Mouse (Mus musculus) mouse trophoblast stem cell (cell line): ENCODE data around the gene Gm20517.

Experiments
- in situ Hi-C, 2 experiments: fragments of 300-500 bp; cut with MseI, MboI; formaldehyde crosslinking; loops; 2 replicates in 1 of 2; 3 replicates in 1 of 2; pipeline ENCODE4 v1.15.1; 2025

The Gm20517 gene

DNA sequence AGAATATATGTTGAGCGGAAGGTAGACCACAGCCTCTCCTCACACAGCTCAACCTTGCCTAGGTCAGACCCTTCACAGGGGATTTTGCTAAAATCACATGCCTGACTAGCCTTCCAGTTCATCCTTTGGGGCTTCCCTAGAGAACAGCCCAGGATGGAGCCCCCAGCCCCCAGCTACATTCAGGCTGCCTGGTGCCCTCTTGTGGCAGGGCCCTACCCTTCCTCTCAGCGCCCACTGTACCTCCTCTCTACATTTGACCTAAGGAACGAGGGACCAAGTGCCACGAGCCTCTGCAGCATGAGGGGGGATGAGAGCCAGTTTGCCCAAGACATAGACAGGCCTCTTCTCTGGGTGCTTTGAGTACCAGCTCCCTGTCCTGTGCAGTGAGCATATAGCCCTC lies 93.3 kb downstream of the Gm20517 start:
- in situ Hi-C loops = no loop called here

DNA sequence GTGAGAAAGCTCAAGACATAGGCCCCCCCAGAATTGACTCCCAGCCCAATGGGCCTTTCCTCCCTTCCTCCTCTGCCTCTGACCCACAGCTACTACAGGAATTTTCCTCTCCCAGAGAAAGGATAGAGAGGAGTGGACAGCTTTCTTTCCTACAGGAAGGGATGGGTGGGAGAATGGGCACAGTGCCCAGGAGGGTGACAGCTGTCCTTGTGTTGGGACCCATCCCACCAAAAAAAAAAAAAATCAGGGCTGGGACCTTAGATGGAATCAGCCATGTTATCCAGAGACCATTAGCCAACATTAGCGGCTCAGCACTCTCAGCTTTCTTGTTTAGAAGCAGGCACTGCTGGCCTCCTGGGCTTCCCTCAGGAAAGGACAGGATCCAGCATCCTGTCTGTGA lies 94.8 kb downstream of the Gm20517 start:
- in situ Hi-C loops = no loop called here

DNA sequence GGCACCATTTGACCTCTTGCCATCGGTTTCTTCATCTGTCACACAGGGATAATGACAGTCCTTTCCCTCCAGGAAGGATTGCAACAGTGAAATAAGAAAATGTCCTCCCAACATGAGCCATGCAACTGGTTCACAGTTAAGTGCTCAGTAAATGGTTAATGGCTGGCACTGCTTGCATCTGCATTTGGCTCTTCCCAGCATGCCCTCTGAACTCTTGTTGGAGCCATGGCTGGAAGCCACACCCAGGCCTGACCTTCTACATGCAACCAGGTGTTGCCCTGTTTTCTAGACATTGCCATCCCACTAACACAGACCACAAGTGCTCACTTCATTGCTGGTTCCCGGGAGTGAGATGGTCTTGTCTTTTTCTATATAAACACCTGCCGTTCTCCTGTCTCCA lies 96.6 kb downstream of the Gm20517 start:
- in situ Hi-C loops = no loop called here

DNA sequence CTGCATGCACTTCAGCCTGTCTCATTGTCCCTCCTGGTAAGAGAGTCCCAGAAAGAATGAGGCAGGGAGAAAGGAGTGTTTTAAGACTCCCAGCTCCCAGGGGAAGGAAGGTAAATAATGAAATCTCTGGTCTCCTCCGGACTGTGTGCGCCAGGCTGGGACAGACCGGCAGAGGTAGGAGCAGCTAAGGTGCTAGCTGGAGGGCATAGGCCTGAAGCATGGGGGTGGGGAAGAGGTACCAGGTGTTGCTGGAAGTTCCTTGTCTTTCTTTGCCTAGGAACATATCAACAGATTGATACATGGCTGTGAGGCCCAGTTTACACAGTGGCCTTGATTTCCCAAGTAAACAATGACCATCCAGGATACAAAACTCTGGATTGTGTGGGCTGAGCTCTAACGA lies 97.6 kb downstream of the Gm20517 start:
- in situ Hi-C loops = no loop called here

DNA sequence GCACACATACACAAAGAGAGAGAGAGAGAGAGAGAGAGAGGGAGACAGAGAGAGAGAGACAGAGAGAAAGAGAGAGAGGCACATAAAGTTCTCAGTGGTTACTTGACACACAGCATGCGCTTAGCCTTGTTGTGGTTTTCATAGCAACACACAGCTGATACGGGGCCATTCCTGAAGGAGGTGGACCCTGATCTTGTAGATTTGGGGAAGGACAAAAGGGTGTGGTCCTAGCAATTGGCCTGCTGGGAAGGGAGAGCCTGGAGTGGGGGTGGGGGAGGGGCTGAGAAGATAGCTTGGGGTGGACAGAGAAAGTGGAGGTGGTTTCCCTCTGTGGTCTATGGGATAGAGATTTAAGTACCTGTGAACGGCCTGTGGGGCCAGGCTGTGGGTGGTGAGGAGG lies 98.6 kb downstream of the Gm20517 start:
- in situ Hi-C loops = no loop called here

DNA sequence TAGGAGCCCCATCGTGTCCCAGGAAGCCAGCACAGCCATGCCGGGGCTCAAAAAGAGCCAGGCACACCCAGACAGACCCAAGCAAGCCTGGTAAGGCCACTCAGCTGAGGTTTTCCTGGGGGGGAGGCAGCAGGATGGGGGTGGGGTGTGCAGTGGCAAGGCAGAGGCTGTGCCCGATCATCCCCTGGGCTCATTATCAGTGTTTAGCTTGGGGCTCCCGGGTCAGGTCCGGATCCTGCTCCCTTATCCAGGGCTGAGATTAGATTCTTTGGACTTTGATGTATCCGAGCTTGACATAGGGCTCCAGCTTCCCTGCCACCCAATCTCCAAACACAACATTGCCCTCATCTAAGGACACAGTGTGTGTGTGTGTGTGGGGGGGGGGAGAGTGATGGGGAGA lies 100.5 kb downstream of the Gm20517 start:
- in situ Hi-C loops = no loop called here

DNA sequence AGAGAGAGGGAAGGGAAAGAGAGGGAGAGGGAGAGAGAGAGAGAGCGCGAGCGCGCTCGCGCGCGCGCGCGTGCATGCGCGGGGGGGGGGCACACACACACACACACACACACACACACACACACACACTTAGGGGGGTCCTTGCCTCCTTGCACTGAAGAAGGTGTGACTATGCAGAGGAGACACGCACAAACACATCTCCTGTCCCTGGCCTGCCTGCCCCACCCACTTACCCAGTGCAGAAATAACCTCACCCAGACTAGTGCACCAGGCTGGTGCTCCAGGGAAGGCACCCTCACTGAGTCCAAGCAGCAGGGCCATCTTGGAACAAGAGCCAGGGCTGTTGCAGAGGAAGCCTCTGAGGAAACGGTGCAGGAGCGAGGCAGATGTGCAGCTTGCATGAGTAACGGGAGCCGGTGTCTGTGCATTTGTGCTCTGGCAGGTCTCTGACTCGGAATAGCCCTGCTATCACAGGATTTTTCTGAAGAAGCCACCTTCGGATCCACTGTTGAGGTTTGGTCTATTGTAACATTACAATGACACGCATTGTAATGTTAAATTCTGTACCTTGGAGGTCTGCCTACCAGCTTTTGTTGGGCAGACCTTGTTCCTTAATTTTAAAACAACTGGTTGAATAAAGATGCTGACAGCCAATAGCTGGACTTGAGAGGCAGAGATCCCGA lies 101.6 kb downstream of the Gm20517 start:
- in situ Hi-C loops = no loop called here

DNA sequence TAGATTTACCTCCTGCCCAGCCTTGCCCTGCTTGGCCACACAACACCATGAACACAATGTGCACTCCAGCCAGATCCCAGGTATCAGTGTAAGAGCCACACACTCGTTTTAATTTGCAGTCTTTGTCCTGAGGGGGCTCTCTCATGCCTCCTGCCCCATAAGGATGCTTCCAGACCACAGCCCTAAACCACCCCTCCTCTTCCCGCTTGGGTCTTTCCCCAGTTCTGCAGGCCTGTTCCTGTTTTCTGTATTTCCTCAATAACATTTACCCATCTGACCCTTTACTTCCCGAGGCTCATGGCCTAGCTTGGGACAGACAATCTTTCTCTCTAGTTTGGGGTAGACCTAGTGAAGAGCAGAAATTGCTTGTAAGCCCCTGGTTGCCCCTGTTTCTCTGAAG lies 103.6 kb downstream of the Gm20517 start:
- in situ Hi-C loops = no loop called here

DNA sequence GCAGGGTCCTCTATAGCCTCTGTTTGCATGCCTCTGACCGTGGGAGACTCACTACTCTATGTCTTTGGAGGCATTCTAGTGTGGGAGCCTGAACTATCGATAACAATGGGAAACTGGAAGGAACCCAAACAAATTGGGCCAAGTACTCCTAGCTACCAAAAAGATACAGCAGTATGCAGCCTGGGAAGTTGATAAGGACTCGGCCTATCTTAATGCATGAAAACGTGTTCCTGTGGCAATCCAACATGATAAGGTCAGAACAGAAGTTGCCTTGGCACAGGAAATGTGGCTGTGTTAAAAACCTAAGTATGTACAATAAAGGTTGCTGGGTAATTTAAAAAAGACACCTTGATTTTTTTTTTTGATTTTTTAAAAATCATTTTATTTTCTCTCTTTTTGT lies 109.8 kb downstream of the Gm20517 start:
- in situ Hi-C loops = no loop called here

DNA sequence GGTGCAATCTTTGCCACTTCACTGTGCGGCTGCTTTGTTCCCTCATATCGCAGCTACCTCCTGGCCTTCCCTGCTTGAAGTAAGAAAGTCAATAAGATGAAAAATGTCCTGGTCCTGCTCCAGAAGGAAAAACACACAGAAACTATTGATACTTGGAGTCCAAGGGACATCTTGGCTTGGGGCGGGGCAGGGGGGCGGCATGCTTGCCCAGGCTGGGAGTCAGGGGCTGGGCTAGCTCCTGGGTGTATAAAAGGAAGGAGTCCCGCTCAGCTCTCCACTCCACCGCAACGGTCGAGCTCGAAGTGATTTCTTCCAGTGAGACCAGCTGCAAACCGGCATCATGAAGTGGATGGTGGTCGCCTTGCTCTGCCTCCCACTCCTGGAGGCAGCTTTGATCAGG lies 115.2 kb downstream of the Gm20517 start, which contains the start of gene Pgc:
Gene Pgc, plus strand, starts transcription at position 277 of the 400 bp plus-strand sequence.
- in situ Hi-C loops = no loop called here

DNA sequence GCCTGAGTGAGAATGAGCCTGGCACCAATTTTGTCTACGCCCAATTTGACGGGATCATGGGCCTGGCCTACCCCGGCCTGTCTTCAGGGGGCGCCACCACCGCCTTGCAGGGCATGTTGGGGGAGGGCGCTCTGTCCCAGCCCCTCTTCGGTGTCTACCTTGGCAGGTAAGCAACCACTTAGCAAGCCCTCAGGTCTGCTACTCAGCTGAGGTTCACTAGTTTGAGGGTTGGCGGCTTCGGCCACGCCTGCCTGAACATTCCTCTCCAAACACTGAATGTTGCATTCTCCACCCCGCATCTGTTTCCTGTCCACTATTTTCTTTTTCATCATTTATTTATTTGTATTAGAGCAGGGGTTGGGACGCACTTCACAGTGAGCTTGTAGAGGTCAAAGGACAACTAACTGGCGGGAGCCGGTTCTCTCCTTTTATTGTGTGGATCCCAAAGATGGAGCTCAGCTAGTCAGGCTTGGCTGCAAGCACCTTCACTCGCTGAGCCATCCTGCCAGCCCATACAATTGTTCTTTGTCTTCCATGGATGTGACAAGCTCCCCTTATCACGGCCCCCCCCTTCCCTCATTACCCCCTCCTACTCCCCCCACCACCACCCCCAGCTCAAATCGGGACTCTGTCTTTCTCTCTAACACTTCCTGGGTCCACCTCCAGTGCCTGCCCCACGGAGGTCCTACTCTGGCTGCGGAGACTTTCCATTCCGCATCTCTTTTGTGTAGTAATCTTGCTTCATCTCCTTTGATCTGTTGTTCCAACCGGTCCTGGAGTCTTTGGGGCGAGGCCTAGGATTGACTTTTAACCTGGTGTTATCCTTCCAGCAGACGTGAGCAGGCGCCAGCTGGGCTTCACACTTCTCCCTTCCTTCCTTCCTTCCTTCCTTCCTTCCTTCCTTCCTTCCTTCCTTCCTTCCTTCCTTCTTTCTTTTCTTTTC lies 119.5 kb downstream of the Gm20517 start:
- in situ Hi-C loops = no loop called here
